Mouse (Mus musculus) neural tube, embryonic 12.5 days (tissue): Measurements from ENCODE around the gene Mmp12. TPM values are rescaled to one million over a fixed set of nuclear protein-coding genes. Genes with fewer than 3 reads are reported as not detected.
"Not testable (repeated sequence)": the region's sequence is repeated elsewhere in the genome, so short reads cannot be mapped to it uniquely, and the experiment has no call there.

Experiments
- ATAC-seq: fragments of 200-750 bp; cut with Nextera tagmentation; 2 replicates; pipeline ENCODE4 v1.8.0; 2017; ENCODE audit warnings: low read depth, mild to moderate bottlenecking, moderate TSS enrichment, moderate library complexity; ENCODE audit not compliant: low FRiP score
- H3K27ac ChIP-seq: fragments of 300-500 bp; sonication (generic); 2 replicates; pipeline ENCODE4 v1.5.1; 2016
- H3K27me3 ChIP-seq: fragments of 300-500 bp; sonication (generic); replicated peaks from 2 replicates; pipeline ENCODE4 v1.6.1; 2016; ENCODE audit warnings: mild to moderate bottlenecking
- H3K36me3 ChIP-seq: fragments of 300-500 bp; sonication (generic); 2 replicates; pipeline ENCODE4 v1.6.1; 2016; ENCODE audit warnings: mild to moderate bottlenecking
- H3K4me1 ChIP-seq: fragments of 300-500 bp; sonication (generic); 2 replicates; pipeline ENCODE4 v1.6.1; 2016
- H3K4me2 ChIP-seq: fragments of 300-500 bp; sonication (generic); replicated peaks from 2 replicates; pipeline ENCODE4 v1.6.1; 2016; ENCODE audit warnings: mild to moderate bottlenecking
- H3K4me3 ChIP-seq: fragments of 300-500 bp; sonication (generic); 2 replicates; pipeline ENCODE4 v1.5.1; 2016
- H3K9ac ChIP-seq: fragments of 300-500 bp; sonication (generic); 2 replicates; pipeline ENCODE4 v1.6.1; 2016; ENCODE audit warnings: mild to moderate bottlenecking
- H3K9me3 ChIP-seq: fragments of 300-500 bp; sonication (generic); 2 replicates; pipeline ENCODE4 v1.6.1; 2016; ENCODE audit warnings: mild to moderate bottlenecking
- WGBS: fragments of 180-500 bp; shearing (Covaris S2); methylation state at CpG from one replicate; pipeline ENCODE4 v1.1.7; 2016; 5-methylcytosine and 5-hydroxymethylcytosine counted together
- polyA plus RNA-seq: library from polyadenylated mRNA; unstranded; fragments of >200 nt; fragmentation: Nextera tagmentation; extraction: Ambion mirVana; gene quantifications from 2 replicates; pipeline ENCODE4 v1.2.1, GENCODE M21; 2016

The Mmp12 gene
- not detected in 2 replicates for polyA plus RNA-seq

GRCm38 (mm10) chr9:7344107-7344506, at the start of gene Mmp12:
Gene Mmp12 (plus strand): TSS chr9:7344381.
- Histone ChIP-seq H3K27me3 (no peaks in the 10 kb centered on the region), H3K4me1 (no peaks in the 10 kb centered on the region), H3K36me3 (no peaks in the 10 kb centered on the region), H3K9ac (no peak within 1 kb of the TSS), H3K4me3 (no peak within 1 kb of the TSS), H3K9me3 (no peaks in the 10 kb centered on the region), H3K27ac (no peak within 1 kb of the TSS), H3K4me2 (no peak within 1 kb of the TSS)
- no peak for ATAC-seq

GRCm38 (mm10) chr9:7331847-7332246, 12.3 kb upstream of the Mmp12 start:
- no peaks in the 10 kb centered on the region for H3K27me3 ChIP-seq
- ATAC-seq, result no peak
- H3K9ac ChIP-seq, result no peak overlapping the region
- no peaks in the 10 kb centered on the region for H3K9me3 ChIP-seq
- H3K4me1 ChIP-seq, result no peaks in the 10 kb centered on the region
- H3K4me2 ChIP-seq, result no peak overlapping the region
- no peak overlapping the region for H3K4me3 ChIP-seq
- H3K27ac ChIP-seq, result no peak overlapping the region
- no peaks in the 10 kb centered on the region for H3K36me3 ChIP-seq

GRCm38 (mm10) chr9:7335766-7336680, 8.2 kb upstream of the Mmp12 start:
- no peaks in the 10 kb centered on the region for H3K9me3 ChIP-seq
- 87% methylated on average over 5 of the region's 6 CpGs for WGBS
- no peak for ATAC-seq

GRCm38 (mm10) chr9:7336740-7337483, 7.3 kb upstream of the Mmp12 start:
- H3K27ac ChIP-seq, result no peak overlapping the region
- H3K36me3 ChIP-seq, result no peaks in the 10 kb centered on the region

More at GRCm38 (mm10) chr9:7335766-7336680, 8.2 kb upstream of the Mmp12 start:
- H3K27ac ChIP-seq, result no peak overlapping the region
- H3K4me3 ChIP-seq, result no peak overlapping the region
- no peaks in the 10 kb centered on the region for H3K4me1 ChIP-seq
- H3K4me2 ChIP-seq, result no peak overlapping the region
- H3K36me3 ChIP-seq, result no peaks in the 10 kb centered on the region
- no peaks in the 10 kb centered on the region for H3K27me3 ChIP-seq
- no peak overlapping the region for H3K9ac ChIP-seq

GRCm38 (mm10) chr9:7345513-7345912, 1.3 kb downstream of the Mmp12 start:
- H3K4me1 ChIP-seq, result no peaks in the 10 kb centered on the region
- no peaks in the 10 kb centered on the region for H3K27me3 ChIP-seq
- H3K36me3 ChIP-seq, result no peaks in the 10 kb centered on the region
- H3K9me3 ChIP-seq, result no peaks in the 10 kb centered on the region
- ATAC-seq, result no peak
- no peak overlapping the region for H3K4me2 ChIP-seq
- no peak overlapping the region for H3K4me3 ChIP-seq
- H3K9ac ChIP-seq, result no peak overlapping the region
- 88% methylated on average over 2 of the region's 2 CpGs for WGBS
- no peak overlapping the region for H3K27ac ChIP-seq

More at GRCm38 (mm10) chr9:7336740-7337483, 7.3 kb upstream of the Mmp12 start:
- Histone ChIP-seq H3K27me3 (no peaks in the 10 kb centered on the region), H3K4me3 (no peak overlapping the region), H3K9ac (no peak overlapping the region), H3K4me2 (no peak overlapping the region), H3K9me3 (no peaks in the 10 kb centered on the region), H3K4me1 (no peaks in the 10 kb centered on the region)
- no peak for ATAC-seq

- H3K27ac ChIP-seq, result no peak overlapping the region
- 89% methylated on average over 3 of the region's 3 CpGs for WGBS
- no peaks in the 10 kb centered on the region for H3K4me1 ChIP-seq
- H3K4me2 ChIP-seq, result no peak overlapping the region
- H3K36me3 ChIP-seq, result no peaks in the 10 kb centered on the region
- H3K27me3 ChIP-seq, result no peaks in the 10 kb centered on the region
- no peak overlapping the region for H3K9ac ChIP-seq
- no peak overlapping the region for H3K4me3 ChIP-seq
- H3K9me3 ChIP-seq, result no peaks in the 10 kb centered on the region
- ATAC-seq, result no peak
These were observed 10.4 kb downstream of the Mmp12 start for GRCm38 (mm10) chr9:7354535-7354934.

- H3K4me2 ChIP-seq, result no peak within 1 kb of the TSS
- no peak within 1 kb of the TSS for H3K4me3 ChIP-seq
- no peaks in the 10 kb centered on the region for H3K36me3 ChIP-seq
- H3K9ac ChIP-seq, result no peak within 1 kb of the TSS
- no peak for ATAC-seq
- no peaks in the 10 kb centered on the region for H3K4me1 ChIP-seq
- H3K27me3 ChIP-seq, result no peaks in the 10 kb centered on the region
- no peaks in the 10 kb centered on the region for H3K9me3 ChIP-seq
- H3K27ac ChIP-seq, result no peak within 1 kb of the TSS
These were observed 43.8 kb downstream of the Mmp12 start, which contains the start of gene Mmp1b for GRCm38 (mm10) chr9:7387947-7388346. Gene Mmp1b (minus strand): TSS chr9:7388047.

- WGBS, result 87% methylated on average over 8 of the region's 8 CpGs
- not testable (repeated sequence) for H3K4me2 ChIP-seq, H3K4me1 ChIP-seq, H3K4me3 ChIP-seq, ATAC-seq, H3K9me3 ChIP-seq, H3K27me3 ChIP-seq, H3K9ac ChIP-seq, H3K27ac ChIP-seq, H3K36me3 ChIP-seq
These were observed 52.4 kb downstream of the Mmp12 start for GRCm38 (mm10) chr9:7396556-7396955.

Other genes with a start within 250 kb of the Mmp12 start
- gene Dync2h1, start 159.9 kb upstream of the Mmp12 start, polyA plus RNA-seq, result 21.5 and 22.9 TPM in 2 replicates
- gene Dcun1d5, start 159.9 kb upstream of the Mmp12 start, polyA plus RNA-seq, result 132 and 143 TPM in 2 replicates
- gene Mmp13, start 71.9 kb upstream of the Mmp12 start, polyA plus RNA-seq, result not detected in 2 replicates
- not detected in 2 replicates for gene Mmp1b, start 43.7 kb downstream of the Mmp12 start, polyA plus RNA-seq
- not detected in 2 replicates for gene Mmp3, start 101.4 kb downstream of the Mmp12 start, polyA plus RNA-seq
- not detected in 2 replicates for gene Mmp10, start 158.0 kb downstream of the Mmp12 start, polyA plus RNA-seq
- 0.20 and 0.23 TPM in 2 replicates for gene Mmp8, start 214.1 kb downstream of the Mmp12 start, polyA plus RNA-seq
- not detected in 2 replicates for gene Mmp27, start 227.0 kb downstream of the Mmp12 start, polyA plus RNA-seq